Mouse (Mus musculus): ENCODE data around the gene Nup93.

Nup93 gene

GRCm38 (mm10) chr8:94186542-94186941, 27.8 kb upstream of the Nup93 start:
- peak; percentile 54 for DNase-seq (ENCODE audit: low spot score)

- DNase-seq (ENCODE audit: low spot score) = no peak
These were observed 26.9 kb upstream of the Nup93 start for GRCm38 (mm10) chr8:94187290-94188002.

GRCm38 (mm10) chr8:94189275-94190031, 24.9 kb upstream of the Nup93 start:
- DNase-seq (ENCODE audit: low spot score) = no peak

- peak; percentile 88 for DNase-seq (ENCODE audit: low spot score)
These were observed 23.2 kb upstream of the Nup93 start for GRCm38 (mm10) chr8:94191101-94191691.

GRCm38 (mm10) chr8:94192926-94193325, 21.4 kb upstream of the Nup93 start:
- no peak for DNase-seq (ENCODE audit: low spot score)

- no peak for DNase-seq (ENCODE audit: low spot score)
These were observed 19.7 kb upstream of the Nup93 start for GRCm38 (mm10) chr8:94194591-94195223.

GRCm38 (mm10) chr8:94199202-94199869, 15.0 kb upstream of the Nup93 start:
- peak; percentile 48 for DNase-seq (ENCODE audit: low spot score)

- no peak for DNase-seq (ENCODE audit: low spot score)
These were observed 10.3 kb upstream of the Nup93 start for GRCm38 (mm10) chr8:94204043-94204442.

GRCm38 (mm10) chr8:94205736-94206135, 8.6 kb upstream of the Nup93 start:
- DNase-seq (ENCODE audit: low spot score) = no peak

- no peak for DNase-seq (ENCODE audit: low spot score)
These were observed 8.1 kb upstream of the Nup93 start for GRCm38 (mm10) chr8:94206256-94206655.

- no peak for DNase-seq (ENCODE audit: low spot score)
These were observed 6.9 kb upstream of the Nup93 start for GRCm38 (mm10) chr8:94207491-94207890.

- DNase-seq (ENCODE audit: low spot score) = no peak
These were observed 4.7 kb upstream of the Nup93 start for GRCm38 (mm10) chr8:94209639-94210038.

GRCm38 (mm10) chr8:94210225-94210624, 4.1 kb upstream of the Nup93 start:
- no peak for DNase-seq (ENCODE audit: low spot score)

GRCm38 (mm10) chr8:94213819-94214218, 545 bp upstream of the Nup93 start:
- no peak for DNase-seq (ENCODE audit: low spot score)

GRCm38 (mm10) chr8:94227381-94227939, 13.1 kb downstream of the Nup93 start:
- DNase-seq (ENCODE audit: low spot score) = no peak

- no peak for DNase-seq (ENCODE audit: low spot score)
These were observed 25.9 kb downstream of the Nup93 start for GRCm38 (mm10) chr8:94240240-94240751.

- no peak for DNase-seq (ENCODE audit: low spot score)
These were observed 35.6 kb downstream of the Nup93 start for GRCm38 (mm10) chr8:94249836-94250435.

GRCm38 (mm10) chr8:94258881-94259280, 44.5 kb downstream of the Nup93 start:
- no peak for DNase-seq (ENCODE audit: low spot score)

GRCm38 (mm10) chr8:94262626-94263297, 48.4 kb downstream of the Nup93 start:
- no peak for DNase-seq (ENCODE audit: low spot score)

Data from T-cell, adult 2 months (primary cell).